Mouse (Mus musculus): ENCODE data around the gene Mpv17l2.

The Mpv17l2 gene

DNA sequence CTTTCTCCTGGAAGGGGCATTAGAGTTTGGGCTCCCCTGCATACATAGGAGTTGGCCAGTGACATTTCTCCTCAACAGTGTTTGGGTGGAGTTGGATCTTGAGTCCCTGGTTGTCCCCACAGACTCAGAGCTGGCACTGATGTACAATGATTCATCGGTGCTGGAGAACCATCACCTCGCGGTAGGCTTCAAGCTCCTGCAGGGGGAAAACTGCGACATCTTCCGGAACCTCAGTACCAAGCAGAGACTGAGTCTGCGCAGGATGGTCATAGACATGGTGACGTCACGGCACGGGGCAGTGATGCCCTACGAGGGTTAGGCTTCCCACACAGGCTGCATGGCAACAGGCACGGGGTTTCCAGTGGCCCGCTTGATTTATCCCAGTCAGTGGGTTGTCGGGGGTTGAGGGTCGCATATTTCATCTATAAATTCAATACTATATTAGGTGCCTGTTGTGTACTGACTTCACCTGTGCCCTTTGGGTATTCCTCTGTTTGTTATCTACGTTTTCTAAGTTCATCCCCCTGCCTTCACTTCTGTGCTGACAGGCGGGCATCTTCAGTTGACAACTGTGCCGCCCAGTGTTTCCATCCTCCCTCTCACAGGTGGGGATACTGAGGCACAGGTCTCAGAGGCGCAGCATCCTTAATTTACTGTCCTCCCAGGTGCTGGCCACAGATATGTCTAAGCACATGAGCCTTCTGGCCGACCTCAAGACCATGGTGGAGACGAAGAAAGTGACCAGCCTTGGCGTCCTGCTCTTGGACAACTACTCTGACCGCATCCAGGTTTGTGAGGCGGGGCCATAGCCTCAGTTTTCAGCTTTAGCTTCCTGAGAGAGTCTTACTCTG lies 12.3 kb downstream of the Mpv17l2 start:
- DNase-seq = peak; percentile 1

GRCm38 (mm10) chr8:70747211-70747890 lies 13.4 kb downstream of the Mpv17l2 start:
- DNase-seq = no peak

DNA sequence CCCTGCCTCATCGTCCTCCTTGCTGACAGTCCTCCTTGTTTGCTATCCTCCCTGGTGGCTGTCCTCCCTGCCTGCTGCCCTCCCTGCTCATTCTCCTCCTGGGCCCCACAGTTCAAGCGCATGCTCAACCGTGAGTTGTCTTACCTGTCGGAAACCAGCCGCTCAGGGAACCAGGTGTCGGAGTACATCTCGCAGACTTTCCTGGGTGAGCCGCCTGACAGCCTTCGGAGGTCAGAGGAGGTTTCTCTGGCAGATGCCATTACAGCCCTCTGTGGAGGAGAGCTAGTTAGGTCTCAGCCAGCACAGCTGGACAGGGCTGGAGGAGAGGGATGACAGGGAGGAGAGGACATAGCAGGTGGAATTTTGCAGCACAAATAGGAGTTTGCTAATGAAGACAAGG lies 14.1 kb downstream of the Mpv17l2 start:
- no peak for DNase-seq

- peak; percentile 6 for DNase-seq
Measured at GRCm38 (mm10) chr8:70745691-70746220, 15.0 kb downstream of the Mpv17l2 start.

DNA sequence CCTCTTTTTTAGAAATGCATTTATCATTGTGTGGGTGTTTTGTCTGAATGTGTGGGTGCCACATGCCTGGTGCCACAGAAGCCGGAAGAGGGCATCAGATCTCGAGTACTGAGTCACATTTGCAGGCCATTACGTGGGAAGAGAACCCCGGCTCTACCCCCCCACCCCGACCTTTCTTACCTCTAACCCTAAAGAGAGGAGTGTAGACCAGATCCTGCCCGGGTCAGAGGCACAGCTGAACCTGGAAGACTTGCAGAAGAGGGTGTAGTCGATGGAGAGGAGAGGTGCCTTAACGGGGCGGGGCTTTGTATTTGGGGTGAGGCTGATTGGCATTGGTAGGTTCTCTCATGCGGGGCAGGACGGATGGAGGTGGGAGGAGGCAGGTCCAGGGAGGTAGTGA lies 15.9 kb downstream of the Mpv17l2 start:
- DNase-seq = no peak

GRCm38 (mm10) chr8:70743656-70744590 lies 16.8 kb downstream of the Mpv17l2 start:
- DNase-seq = peak; percentile 89

- DNase-seq = peak; percentile 36
Measured at GRCm38 (mm10) chr8:70742981-70743655, 17.6 kb downstream of the Mpv17l2 start.

DNA sequence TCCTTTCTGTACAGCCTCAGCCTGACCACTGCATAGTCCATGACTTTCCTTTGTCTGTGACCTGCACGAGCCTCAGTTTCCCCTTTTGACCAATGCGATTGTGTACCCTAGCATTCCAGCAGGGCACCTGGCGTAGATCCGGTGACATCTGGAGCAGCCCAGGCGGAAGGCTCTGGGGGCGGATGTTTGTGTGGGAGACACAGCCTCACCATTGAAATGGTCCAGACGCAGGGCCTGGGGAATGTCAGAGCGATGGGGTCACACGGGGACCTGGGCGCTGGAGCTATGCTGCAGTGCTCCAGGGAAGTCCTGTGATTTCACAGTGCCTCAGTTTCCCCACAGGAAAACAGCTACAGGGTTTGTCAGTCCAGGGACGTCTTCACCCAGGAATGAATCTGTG lies 18.6 kb downstream of the Mpv17l2 start:
- peak; percentile 2 for DNase-seq

DNA sequence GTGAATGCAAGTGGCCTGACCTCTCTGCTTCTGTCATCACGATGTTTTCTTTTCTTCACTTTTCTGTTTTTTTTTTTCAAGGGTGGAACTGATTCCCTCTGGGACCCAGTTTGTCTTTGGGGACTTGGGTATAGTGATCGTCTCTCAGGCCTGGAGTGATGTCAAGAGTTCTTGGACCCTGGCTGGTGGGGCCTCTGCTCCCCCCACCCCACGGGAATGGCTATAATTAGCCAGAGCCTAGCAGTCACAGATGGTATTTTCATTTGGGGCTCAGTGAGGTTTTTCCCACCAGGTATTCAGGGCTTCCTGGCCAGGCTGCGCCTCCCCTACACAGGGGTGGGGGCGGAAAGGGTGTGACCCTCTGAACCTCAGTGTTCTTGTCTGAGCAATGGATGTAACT lies 19.1 kb downstream of the Mpv17l2 start:
- no peak for DNase-seq

GRCm38 (mm10) chr8:70738211-70738610 lies 22.5 kb downstream of the Mpv17l2 start:
- no peak for DNase-seq

GRCm38 (mm10) chr8:70737705-70738104 lies 23.0 kb downstream of the Mpv17l2 start:
- no peak for DNase-seq

GRCm38 (mm10) chr8:70730956-70731355 lies 29.8 kb downstream of the Mpv17l2 start:
- no peak for DNase-seq

DNA sequence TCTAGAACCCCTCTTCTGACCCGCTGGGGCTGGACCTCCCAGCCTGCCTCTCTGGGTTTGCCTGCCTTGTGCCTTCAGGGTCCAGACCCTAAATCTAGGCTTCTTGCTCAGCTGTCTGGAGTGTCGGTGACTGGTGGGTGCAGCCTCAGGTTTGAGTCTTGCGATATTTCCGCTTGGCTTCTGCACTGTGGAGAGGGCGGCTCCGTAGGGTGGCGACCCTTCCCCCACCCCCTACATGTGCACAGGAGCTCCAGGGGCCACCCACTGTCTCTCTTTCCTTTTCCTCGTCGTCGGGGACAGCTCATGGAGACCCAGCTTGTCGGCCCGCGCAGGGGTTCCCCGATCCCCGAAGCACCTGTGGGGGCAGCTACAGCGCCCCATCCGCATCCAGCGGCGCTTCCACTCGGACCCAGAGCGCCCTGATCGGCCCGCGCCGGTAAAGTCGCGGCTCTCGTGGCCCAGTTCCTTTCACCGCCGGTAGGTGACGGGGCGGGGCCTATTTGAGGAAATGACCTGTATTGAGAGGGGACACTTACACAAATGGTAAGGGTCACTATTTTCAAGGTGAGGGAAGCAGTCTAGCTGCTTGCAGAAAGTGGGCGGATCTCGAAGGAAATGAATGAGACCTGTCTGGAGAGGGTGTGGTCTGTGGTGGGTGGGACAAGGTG lies 30.8 kb downstream of the Mpv17l2 start:
- DNase-seq = no peak

DNA sequence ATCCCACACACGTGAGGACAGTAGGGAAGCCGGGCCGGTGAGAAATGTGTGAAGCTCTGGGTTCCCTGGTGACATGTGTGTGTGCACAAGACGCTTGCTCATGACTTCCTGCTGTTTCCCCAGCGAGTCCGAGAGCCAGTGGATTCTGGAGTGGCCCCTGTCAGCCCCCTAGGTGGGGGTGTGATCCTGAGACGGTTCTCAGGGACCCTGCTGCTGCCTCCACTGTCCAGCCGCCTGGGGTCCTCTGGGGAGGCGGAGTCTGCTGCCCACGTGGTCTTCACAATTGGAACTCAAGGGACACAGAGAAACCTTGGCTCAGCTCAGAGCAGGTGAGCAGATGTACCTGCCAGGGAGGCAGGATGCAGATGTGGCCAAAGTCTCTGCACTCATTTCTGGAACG lies 34.0 kb downstream of the Mpv17l2 start:
- DNase-seq = no peak

GRCm38 (mm10) chr8:70725792-70726447 lies 34.8 kb downstream of the Mpv17l2 start:
- DNase-seq = peak; percentile 70

GRCm38 (mm10) chr8:70724216-70724615 lies 36.5 kb downstream of the Mpv17l2 start:
- no peak for DNase-seq

GRCm38 (mm10) chr8:70723486-70724210 lies 37.1 kb downstream of the Mpv17l2 start, which contains the start of gene Pde4c:
Pde4c (plus strand) TSS chr8:70723720.
- peak; percentile 94 for DNase-seq

- DNase-seq = peak; percentile 3
Measured at GRCm38 (mm10) chr8:70721601-70722000, 39.1 kb downstream of the Mpv17l2 start.

DNA sequence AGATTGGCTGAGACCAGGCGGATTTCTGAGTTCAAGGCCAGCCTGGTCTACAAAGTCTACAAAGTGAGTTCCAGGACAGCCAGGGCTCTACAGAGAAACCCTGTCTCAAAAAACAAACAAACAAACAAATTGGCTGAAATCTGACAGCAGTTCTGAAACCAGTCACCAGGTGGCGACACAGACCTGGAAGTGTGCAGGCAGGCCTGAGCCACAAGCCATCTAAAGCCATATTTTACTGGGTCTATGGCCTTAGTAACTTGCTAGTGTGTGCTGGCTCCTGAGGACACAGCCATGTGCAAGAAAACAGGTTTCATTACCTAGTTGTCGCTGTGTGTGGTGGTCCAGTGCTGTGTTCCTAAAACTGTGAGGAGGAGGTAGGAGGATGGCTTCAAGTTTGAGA lies 40.0 kb downstream of the Mpv17l2 start:
- DNase-seq = peak; percentile 86

DNA sequence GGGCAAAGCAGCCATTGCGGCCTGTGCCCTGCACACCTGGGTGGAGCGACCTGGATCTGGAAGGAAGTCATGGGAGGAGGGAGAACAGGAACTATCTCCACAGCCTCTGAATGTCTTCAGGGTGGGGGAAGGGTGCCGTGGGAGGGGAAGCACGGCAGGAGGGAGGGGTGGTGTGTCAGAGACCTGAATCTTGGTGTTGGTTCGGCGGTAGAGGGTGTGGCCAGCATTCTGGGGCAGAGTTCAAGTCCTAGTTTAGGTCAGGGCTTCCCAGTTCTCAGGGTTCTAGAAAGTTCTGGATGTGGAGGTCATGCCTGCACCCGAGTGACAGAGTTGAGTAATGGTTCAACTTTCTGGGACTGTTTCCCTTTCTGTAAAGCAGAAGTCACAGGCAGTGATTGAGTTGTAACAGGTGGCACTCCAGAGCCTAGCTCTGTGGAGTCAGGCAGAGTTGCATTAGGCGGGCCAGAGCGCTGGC lies 40.9 kb downstream of the Mpv17l2 start:
- DNase-seq = peak; percentile 13

Data from kidney, postnatal 14 days (tissue).